Mouse (Mus musculus) B cell, adult 2 months (primary cell): ENCODE results near the gene Hectd2.

Source experiments
- DNase-seq, 2 experiments: peaks; one replicate each; pipeline ENCODE4 v3.0.0; 2022

Gene Hectd2

GRCm38 (mm10) chr19:36662734-36663133 lies 108.3 kb downstream of the Hectd2 start:
- no peak for DNase-seq

DNA sequence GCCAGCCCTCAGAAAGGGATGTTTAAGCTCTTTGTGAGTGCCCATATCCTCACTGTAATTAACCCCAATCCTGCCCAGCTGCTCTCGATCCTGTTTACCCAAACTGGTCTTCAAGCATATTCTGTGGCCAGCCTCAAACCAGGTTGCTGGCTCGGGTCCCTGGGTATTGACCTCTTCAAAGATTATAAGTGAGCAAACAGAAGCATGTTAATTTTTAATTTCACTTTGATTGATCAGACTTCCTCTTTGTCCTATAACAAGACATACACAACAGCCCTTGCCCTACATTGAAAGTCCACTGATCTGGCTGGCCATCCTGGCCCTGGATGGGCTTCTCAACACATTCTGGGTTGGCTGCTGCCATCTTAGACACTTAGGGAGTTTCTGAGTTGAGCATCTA lies 109.5 kb downstream of the Hectd2 start:
- no peak for DNase-seq

DNA sequence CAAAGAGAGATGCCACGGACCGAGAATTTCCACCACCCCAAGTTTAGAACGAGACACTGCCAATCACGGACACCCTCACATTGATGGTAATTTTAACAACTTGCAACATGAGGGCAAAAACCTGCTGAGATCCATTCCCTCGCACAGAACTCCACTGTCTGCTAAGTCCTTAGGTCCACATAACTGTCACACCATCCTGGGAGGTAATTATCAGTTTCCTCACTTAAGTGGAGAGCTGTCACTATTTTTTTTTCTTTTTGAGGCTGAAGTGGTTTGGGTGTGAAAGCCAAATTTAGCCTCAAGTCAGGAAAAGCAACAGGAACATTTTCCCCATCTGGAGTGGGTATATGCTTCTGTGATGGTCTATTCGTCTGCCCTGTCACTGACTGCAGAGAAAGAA lies 110.0 kb downstream of the Hectd2 start:
- DNase-seq = no peak

DNA sequence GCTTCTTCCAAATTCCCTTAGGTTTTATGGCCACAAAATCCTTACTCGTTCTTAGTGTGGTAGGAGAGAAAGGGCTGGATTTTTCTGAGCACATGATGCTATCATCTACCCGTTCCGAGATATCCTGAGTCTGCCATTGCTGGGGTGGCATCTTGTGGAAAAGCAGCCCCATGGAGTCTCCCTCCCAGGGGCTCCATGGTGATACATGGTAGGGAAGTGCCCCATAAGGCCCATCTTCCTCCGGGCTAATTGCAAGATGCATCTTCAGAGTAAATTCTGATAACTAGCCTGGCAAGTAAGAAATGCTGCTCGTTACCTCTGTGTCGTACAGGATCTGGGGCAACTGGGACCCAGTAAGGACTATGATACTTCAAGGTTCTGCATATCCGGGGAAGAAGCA lies 110.8 kb downstream of the Hectd2 start:
- no peak for DNase-seq

GRCm38 (mm10) chr19:36665641-36666040 lies 111.2 kb downstream of the Hectd2 start:
- no peak for DNase-seq

GRCm38 (mm10) chr19:36666471-36666870 lies 112.0 kb downstream of the Hectd2 start:
- DNase-seq = no peak

- no peak for DNase-seq
These were observed 112.9 kb downstream of the Hectd2 start for GRCm38 (mm10) chr19:36667368-36667767.

- no peak for DNase-seq
These were observed 113.7 kb downstream of the Hectd2 start for GRCm38 (mm10) chr19:36668098-36668497.

DNA sequence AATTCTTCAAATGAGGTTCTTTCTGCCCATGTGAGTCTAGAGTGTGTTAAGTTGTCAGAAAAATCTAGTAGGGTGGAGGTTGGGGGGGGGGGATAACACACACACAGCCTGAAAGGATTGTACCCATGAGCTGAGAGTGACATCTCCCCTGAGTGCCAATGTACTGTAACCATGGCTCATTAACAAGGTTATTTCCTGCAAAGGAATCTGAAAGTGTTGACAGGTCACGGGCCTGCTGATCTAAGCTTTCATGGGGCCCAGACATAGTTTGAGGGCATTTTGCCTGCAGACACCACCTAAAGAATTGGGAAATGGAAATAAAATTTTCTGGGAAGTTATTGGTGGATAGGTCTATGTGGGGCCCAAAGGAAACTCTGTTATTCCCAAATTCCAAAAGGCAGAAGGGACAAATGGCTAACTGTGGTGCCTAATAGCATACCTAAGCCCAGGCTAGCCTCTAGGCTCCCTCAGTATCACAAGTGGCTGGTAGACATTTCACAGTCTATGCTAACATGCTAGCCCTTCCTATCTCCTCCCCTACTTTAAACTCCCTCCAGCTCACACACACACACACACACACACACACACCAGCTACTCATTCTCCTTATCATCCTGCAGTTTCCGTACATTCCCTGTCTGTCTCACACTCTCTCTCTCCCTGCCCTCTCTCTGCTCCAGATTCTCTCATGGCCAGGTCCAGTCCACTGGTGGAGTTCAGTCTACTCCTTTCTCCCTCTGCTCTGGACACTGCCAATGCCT lies 114.6 kb downstream of the Hectd2 start:
- no peak for DNase-seq

GRCm38 (mm10) chr19:36669720-36670451 lies 115.4 kb downstream of the Hectd2 start:
- DNase-seq = no peak
